Mouse (Mus musculus): ENCODE data around the gene Tubgcp6.

DNA sequence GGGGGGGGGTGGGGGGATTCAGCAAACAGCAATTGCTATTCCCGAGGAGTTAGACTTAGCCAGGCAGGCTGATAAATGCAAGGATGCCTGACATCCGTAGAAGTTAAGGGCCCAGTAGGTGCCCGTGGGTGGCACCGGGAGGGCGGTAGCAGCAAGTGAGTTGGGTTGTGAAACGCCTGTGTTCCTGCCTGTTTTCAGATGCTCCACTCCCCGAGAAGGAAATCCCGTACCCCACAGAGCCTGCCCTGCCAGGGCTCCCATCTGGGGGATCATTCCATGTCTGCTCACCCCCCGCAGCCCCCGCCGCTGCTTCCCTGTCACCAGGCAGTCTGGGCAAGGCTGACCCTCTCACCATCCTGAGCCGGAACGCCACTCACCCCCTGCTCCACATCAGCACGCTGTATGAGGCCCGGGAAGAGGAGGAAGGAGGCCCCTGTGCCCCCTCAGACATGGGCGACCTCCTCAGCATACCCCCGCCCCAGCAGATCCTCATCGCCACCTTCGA, 53.5 kb downstream of the Tubgcp6 start:
- TF ChIP-seq CTCF (IDR thresholded peaks at IDR 0.05) (no peak), EP300 (IDR thresholded peaks at IDR 0.05) (no peak)
